Mouse (Mus musculus) limb, embryonic 13.5 days (tissue): ENCODE results near the gene Irs2. TPM values are rescaled to one million over a fixed set of nuclear protein-coding genes. Genes with fewer than 3 reads are reported as not detected.

ENCODE experiments used
- ATAC-seq: fragments of 200-750 bp; cut with Nextera tagmentation; 2 replicates; pipeline ENCODE4 v1.8.0; 2017; ENCODE audit warnings: low read depth, moderate number of reproducible peaks, moderate TSS enrichment; ENCODE audit not compliant: low FRiP score
- H3K27ac ChIP-seq: fragments of 300-500 bp; sonication (generic); 2 replicates; pipeline ENCODE4 v1.5.1; 2015; ENCODE audit warnings: inconsistent platforms, mild to moderate bottlenecking, moderate library complexity
- H3K27me3 ChIP-seq: fragments of 300-500 bp; sonication (generic); 2 replicates; pipeline ENCODE4 v1.6.1; 2015; ENCODE audit warnings: mild to moderate bottlenecking, inconsistent platforms
- H3K36me3 ChIP-seq: fragments of 300-500 bp; sonication (generic); 2 replicates; pipeline ENCODE4 v1.6.1; 2015; ENCODE audit warnings: inconsistent platforms, mild to moderate bottlenecking, moderate library complexity
- H3K4me1 ChIP-seq: fragments of 300-500 bp; sonication (generic); 2 replicates; pipeline ENCODE4 v1.6.1; 2015; ENCODE audit warnings: inconsistent platforms
- H3K4me2 ChIP-seq: fragments of 300-500 bp; sonication (generic); replicated peaks from 2 replicates; pipeline ENCODE4 v1.6.1; 2015; ENCODE audit warnings: inconsistent platforms, mild to moderate bottlenecking, moderate library complexity
- H3K4me3 ChIP-seq: fragments of 300-500 bp; sonication (generic); 2 replicates; pipeline ENCODE4 v1.5.1; 2015; ENCODE audit warnings: moderate library complexity, mild to moderate bottlenecking, inconsistent platforms
- H3K9ac ChIP-seq: fragments of 300-500 bp; sonication (generic); 2 replicates; pipeline ENCODE4 v1.6.1; 2015; ENCODE audit warnings: mild to moderate bottlenecking, inconsistent platforms
- H3K9me3 ChIP-seq: fragments of 300-500 bp; sonication (generic); 2 replicates; pipeline ENCODE4 v1.6.1; 2016; ENCODE audit warnings: inconsistent platforms
- WGBS: fragments of 180-500 bp; shearing (Covaris S2); methylation state at CpG from one replicate; pipeline ENCODE4 v1.1.7; 2015; 5-methylcytosine and 5-hydroxymethylcytosine counted together
- polyA plus RNA-seq: library from polyadenylated mRNA; unstranded; fragments of >200 nt; fragmentation: Nextera tagmentation; extraction: Ambion mirVana; gene quantifications from 2 replicates; pipeline ENCODE4 v1.2.1, GENCODE M21; 2015

Irs2 gene
- polyA plus RNA-seq, 1 experiment from 2014 or later = 7.9 TPM

DNA sequence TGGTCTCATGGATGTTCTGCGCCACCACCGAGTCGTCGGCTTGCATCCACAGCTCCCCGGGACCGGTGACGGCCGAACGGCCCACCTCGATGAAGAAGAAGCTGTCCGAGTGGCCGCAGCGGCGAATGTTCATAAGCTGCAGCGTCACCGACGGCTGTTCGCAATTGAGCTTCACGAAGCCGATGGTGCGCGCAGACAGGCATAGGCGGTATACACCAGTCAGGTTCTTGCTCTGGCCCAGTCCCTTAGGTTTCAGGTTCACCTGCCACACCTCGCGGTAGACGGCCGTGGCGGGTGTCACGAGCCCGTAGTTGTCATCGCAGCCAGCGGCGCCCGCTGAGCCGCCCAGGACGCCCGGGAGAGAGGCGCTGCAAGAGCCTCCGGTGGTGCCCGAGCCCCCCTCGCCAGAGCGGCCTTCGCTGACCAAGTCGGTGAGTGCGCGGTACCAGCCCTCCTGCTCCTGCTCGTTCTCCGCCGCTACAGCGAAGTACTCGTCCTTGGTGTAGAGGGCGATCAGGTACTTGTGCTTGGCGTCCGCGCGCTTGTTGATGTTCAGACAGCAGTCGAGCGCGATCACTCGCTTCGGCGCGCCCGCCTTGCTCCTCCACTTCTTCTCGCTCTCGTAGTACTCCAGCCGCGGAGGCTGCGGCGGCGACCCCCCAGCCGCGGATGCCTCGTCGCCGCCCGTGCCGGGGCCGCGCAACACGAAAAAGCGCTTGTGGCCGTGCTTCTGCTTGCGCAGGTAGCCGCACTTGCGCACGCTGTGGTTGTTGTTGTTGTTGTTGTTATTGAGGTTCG is 478 bp downstream of the Irs2 start:
- Histone ChIP-seq H3K4me3 (peak overlapping the region; percentile 86), H3K9ac (peak overlapping the region; percentile 92), H3K4me1 (peaks cover 58% of the 10 kb centered on the region), H3K9me3 (no peaks in the 10 kb centered on the region), H3K36me3 (peaks cover 27% of the 10 kb centered on the region), H3K27ac (peak overlapping the region; percentile 95), H3K4me2 (peak overlapping the region; percentile 98), H3K27me3 (no peaks in the 10 kb centered on the region)
- ATAC-seq = no peak
- WGBS = under 1% methylated on average over 86 of the region's 88 CpGs

DNA sequence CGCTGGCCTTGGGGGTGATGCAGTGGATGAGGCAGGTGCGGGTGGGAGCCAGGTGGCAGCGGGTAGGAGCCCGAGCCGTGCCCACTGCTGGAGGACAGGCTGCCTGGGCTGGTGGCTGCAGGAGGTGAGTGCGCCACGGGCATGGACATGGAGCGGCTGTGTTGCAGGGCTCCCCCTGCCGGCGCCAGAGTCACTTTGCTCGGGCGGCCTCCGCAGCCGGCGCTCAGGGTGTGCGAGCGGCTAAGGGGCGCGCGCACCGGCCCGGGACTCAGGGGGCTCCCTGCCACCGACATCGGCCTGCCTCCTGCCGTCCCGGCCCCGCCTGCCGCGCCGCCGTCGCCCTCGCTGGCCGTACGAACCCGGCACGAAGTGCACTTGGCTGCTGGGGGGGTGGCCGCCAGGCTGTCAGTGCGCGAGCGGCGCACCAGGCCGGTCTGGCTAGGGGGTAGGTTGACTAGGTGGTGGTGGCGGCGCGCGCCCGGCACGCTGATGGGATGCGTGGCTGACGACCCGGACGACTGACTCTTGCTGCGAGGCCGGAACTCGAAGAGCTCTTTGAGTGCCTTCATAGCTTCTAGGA is 1.2 kb downstream of the Irs2 start:
- Histone ChIP-seq H3K4me3 (peak overlapping the region; percentile 86), H3K36me3 (peaks cover 27% of the 10 kb centered on the region), H3K9me3 (no peaks in the 10 kb centered on the region), H3K9ac (peak overlapping the region; percentile 92), H3K27ac (peak overlapping the region; percentile 95), H3K4me1 (peaks cover 64% of the 10 kb centered on the region), H3K4me2 (peak overlapping the region; percentile 98), H3K27me3 (no peaks in the 10 kb centered on the region)
- under 1% methylated on average over 53 of the region's 56 CpGs for WGBS
- ATAC-seq = peak; percentile 37

DNA sequence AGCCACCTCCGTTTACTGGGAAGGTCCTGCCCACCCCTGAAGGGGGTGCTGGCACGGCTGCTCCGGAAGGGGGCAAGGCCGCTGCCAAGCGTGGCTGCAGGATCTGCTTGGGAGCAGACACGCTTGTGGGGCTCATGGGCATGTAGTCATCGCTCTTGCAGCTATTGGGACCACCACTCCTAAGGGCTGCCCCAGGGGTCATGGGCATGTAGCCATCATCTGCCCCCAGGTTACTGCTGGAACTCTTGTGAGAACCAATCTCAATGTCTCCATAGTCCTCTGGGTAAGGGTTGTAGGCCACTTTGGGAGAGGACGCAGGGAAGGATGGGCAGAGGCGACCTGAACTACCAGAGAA is 2.0 kb downstream of the Irs2 start:
- Histone ChIP-seq H3K9me3 (no peaks in the 10 kb centered on the region), H3K27me3 (no peaks in the 10 kb centered on the region), H3K4me1 (peaks cover 73% of the 10 kb centered on the region), H3K4me2 (peak overlapping the region; percentile 98), H3K9ac (peak overlapping the region; percentile 92), H3K27ac (no peak overlapping the region), H3K36me3 (peaks cover 27% of the 10 kb centered on the region), H3K4me3 (peak overlapping the region; percentile 86)
- WGBS = 88% methylated on average over 9 of the region's 9 CpGs
- ATAC-seq = no peak

DNA sequence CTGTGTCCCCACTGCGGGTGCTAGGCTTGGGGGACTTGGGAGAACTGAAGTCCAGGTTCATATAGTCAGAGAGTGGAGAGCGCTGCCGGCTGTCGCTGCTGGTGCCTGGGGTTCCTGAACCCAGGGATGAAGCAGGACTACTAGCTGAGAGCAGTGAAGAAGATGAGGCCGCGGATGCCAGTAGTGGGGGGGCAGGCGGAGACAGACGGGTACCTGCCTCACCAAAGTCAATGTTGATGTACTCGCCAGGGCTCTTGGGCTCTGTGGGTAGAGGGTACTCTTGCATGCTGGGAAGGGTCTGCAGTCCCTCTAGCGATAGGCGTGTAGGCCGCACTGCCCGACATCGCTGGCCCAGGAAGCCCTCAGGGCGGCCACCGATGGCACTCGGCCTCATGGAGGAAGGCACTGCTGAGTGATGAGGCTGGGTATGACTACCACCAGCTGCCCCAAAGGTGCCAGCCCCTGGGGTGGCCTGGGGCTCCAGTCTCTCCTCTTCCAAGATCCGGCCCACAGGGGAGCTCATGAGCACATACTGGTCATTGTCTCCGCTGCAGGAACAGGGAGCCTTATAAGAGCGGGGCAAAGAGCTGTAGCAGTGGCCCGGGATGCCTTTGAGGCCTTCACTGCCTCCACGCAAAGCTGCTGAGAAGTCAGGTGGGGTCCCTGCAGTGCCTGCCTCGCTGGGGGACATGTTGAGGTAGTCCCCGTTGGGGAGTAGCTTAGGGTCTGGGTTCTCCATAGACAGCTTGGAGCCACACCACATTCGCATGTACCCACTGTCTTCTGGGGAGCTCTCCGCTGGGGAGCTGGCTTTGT is 2.6 kb downstream of the Irs2 start:
- H3K9me3 ChIP-seq = no peaks in the 10 kb centered on the region
- WGBS = 86% methylated on average over 26 of the region's 26 CpGs
- ATAC-seq = no peak
- peaks cover 27% of the 10 kb centered on the region for H3K36me3 ChIP-seq
- H3K4me2 ChIP-seq = peak overlapping the region; percentile 98
- H3K27me3 ChIP-seq = no peaks in the 10 kb centered on the region
- H3K4me3 ChIP-seq = peak overlapping the region; percentile 86
- peak overlapping the region; percentile 92 for H3K9ac ChIP-seq
- no peak overlapping the region for H3K27ac ChIP-seq
- H3K4me1 ChIP-seq = peaks cover 73% of the 10 kb centered on the region

DNA sequence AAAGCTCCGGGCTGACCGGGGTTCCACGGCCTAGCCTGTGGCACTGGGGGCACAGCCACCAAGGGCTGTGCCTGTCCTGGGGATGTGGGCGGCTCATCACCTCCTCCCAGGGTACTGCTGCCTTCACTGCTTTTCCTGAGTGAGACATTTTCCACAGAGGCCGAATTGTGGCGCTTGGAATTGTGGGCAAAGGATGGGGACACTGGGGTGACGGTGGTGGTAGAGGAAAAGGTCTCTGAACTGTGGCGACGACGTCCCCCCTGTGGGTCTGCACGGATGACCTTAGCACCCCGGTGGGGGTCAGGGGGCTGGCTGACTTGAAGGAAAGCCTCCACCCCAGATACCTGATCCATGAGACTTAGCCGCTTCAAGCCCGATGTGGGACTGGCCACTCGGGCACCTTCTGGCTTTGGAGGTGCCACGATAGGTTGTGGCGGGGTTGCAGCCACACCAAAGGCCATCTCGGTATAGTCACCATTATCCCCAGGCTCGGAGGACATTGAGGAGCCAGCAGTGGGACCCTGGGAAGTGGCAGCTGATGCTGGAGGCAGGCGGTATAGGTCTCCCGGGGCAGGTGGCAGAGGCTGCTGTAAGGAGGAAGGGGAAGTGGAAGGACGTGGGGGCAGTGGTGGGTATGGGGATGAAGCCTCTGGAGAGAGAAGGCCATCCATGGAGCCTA is 3.3 kb downstream of the Irs2 start:
- Histone ChIP-seq H3K4me2 (peak overlapping the region; percentile 98), H3K4me1 (peaks cover 73% of the 10 kb centered on the region), H3K27ac (peak overlapping the region; percentile 56; the same call in 1 of the 2 replicates), H3K4me3 (peak overlapping the region; percentile 86), H3K36me3 (peaks cover 27% of the 10 kb centered on the region), H3K9me3 (no peaks in the 10 kb centered on the region), H3K9ac (peak overlapping the region; percentile 92), H3K27me3 (no peaks in the 10 kb centered on the region)
- 78% methylated on average over 22 of the region's 22 CpGs for WGBS
- ATAC-seq = no peak

DNA sequence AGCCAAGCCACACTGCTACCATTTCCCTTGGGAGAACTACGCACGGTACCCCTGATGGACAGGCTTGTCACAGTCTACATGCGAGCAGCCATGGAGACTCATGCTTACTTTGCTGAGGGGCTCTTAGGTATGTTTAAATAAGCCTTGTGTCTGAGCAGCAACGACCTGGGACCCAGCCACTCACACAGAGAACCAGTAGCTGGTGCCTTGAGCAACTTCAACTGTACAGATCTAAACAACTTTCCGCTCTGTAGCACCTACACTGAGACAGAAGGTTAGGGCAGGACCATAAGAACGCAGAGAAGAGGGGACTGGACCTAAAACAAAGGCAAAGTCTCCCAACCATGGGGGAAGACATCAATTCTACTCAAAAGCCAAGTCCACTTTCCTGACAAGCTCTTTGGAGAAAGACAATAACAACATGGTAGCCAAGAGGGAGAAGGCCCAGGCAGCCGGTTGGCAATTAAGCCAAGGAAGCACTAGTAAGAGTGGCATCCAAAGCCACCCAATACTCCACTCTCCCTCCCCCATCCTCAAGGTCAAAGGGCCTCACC is 4.3 kb downstream of the Irs2 start:
- H3K36me3 ChIP-seq = peaks cover 27% of the 10 kb centered on the region
- WGBS = 45% methylated on average over 7 of the region's 7 CpGs
- H3K4me2 ChIP-seq = peak overlapping the region; percentile 98
- ATAC-seq = no peak
- H3K9me3 ChIP-seq = no peaks in the 10 kb centered on the region
- peaks cover 77% of the 10 kb centered on the region for H3K4me1 ChIP-seq
- no peaks in the 10 kb centered on the region for H3K27me3 ChIP-seq
- peak overlapping the region; percentile 56; the same call in 1 of the 2 replicates for H3K27ac ChIP-seq
- peak overlapping the region; percentile 86 for H3K4me3 ChIP-seq
- H3K9ac ChIP-seq = peak overlapping the region; percentile 92

DNA sequence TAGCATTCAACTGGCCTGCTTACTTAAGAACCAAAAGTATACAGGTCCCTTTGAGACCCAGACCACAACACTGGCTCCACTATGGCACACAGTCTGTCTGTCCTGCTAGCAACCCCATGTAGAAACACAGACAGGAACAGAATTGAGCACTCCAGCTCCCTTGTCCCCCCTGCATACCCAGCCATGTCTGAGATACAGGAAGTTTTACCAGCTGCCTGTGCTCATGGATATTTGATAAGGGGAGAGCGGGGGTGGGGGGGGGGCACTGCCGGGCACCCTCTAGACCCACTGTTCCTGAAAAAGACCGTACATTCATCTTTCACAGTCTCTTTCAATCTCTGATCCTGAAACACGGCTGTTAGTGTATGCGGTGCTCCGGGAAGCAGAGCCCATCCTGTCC is 5.0 kb downstream of the Irs2 start:
- Histone ChIP-seq H3K4me3 (peak overlapping the region; percentile 86), H3K27me3 (no peaks in the 10 kb centered on the region), H3K4me2 (peak overlapping the region; percentile 98), H3K27ac (peak overlapping the region; percentile 39; the same call in 1 of the 2 replicates), H3K9me3 (no peaks in the 10 kb centered on the region), H3K9ac (peak overlapping the region; percentile 92), H3K4me1 (peaks cover 82% of the 10 kb centered on the region), H3K36me3 (peaks cover 32% of the 10 kb centered on the region)
- no peak for ATAC-seq
- 53% methylated on average over 6 of the region's 6 CpGs for WGBS

DNA sequence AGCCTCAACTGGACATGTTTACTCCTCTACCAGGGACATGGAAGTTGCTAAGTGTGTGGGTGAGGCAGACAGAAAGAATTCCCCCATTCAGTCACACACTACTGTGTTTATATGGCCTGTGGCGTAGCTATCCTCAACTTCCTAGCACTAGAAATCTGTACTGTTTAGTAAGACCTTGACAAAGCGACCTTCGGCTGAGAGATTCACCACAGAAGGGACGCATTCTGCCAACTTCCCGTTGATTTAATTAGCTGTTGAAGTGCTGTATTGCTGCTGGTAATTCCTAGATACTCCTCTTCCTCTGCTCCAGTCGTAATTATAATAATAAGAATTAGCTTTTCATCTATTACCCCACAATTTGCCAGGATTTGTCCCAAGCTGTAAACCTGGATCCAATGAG is 5.4 kb downstream of the Irs2 start:
- H3K27ac ChIP-seq = peak overlapping the region; percentile 39; the same call in 1 of the 2 replicates
- no peak for ATAC-seq
- no peaks in the 10 kb centered on the region for H3K27me3 ChIP-seq
- H3K36me3 ChIP-seq = peaks cover 35% of the 10 kb centered on the region
- H3K9me3 ChIP-seq = no peaks in the 10 kb centered on the region
- peak overlapping the region; percentile 86 for H3K4me3 ChIP-seq
- peaks cover 85% of the 10 kb centered on the region for H3K4me1 ChIP-seq
- 29% methylated on average over 6 of the region's 6 CpGs for WGBS
- peak overlapping the region; percentile 98 for H3K4me2 ChIP-seq
- peak overlapping the region; percentile 92 for H3K9ac ChIP-seq

DNA sequence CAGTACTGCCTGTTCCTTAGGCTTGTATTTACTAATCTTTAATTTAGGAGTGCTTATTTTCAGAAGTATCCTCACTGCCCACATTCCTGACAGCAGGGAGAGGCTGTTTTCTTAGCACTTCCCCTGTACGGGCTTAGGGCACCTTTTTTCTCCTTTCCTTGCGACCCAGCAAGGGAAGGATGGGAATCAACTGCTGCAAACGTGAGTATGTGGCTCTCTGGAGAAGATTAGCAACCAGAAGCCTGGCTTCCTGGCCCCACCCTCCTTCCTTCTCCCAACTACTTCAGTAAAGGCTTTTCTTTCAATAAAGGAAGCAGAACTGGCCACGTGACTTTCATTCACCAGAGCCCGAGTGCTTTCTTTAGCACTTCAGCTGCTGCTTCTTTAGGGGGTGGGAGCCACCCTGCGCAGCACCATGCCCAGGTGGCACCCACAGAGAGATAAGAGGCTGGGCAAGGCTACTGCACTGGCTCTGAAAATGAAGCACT is 7.2 kb downstream of the Irs2 start:
- Histone ChIP-seq H3K9me3 (no peaks in the 10 kb centered on the region), H3K4me3 (peak overlapping the region; percentile 86), H3K9ac (peak overlapping the region; percentile 92), H3K27me3 (no peaks in the 10 kb centered on the region), H3K36me3 (peaks cover 43% of the 10 kb centered on the region), H3K4me2 (peak overlapping the region; percentile 98), H3K27ac (peak overlapping the region; percentile 63; the same call in 1 of the 2 replicates), H3K4me1 (peaks cover 88% of the 10 kb centered on the region)
- 4% methylated on average over 6 of the region's 6 CpGs for WGBS
- ATAC-seq = no peak

DNA sequence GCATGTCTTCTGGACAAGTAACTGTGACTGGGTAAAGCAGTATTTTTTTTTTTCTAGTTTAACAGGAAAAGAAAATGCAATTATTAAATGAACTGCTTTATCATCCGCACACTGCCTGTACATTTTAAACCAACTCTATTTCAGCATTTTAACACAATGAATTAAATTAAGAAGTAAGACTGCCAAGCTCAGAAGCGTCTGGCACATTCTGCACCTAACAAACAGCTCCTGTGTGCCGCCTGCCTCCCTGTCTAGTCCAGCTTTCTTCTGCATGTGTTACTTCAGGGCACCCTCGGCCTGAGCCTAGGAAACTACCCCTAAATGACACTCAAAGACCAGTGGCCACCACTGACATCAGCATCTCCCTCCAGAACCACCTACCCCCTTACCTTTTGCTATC is 8.7 kb downstream of the Irs2 start:
- H3K36me3 ChIP-seq = peaks cover 39% of the 10 kb centered on the region
- peaks cover 82% of the 10 kb centered on the region for H3K4me1 ChIP-seq
- ATAC-seq = no peak
- 0 out of 2 replicates have a peak overlapping the region, but pooled peaks have one; percentile 4 for H3K9ac ChIP-seq
- 64% methylated on average over 4 of the region's 4 CpGs for WGBS
- no peaks in the 10 kb centered on the region for H3K9me3 ChIP-seq
- H3K4me3 ChIP-seq = peak overlapping the region; percentile 86
- H3K27ac ChIP-seq = no peak overlapping the region
- H3K27me3 ChIP-seq = no peaks in the 10 kb centered on the region
- peak overlapping the region; percentile 98 for H3K4me2 ChIP-seq

DNA sequence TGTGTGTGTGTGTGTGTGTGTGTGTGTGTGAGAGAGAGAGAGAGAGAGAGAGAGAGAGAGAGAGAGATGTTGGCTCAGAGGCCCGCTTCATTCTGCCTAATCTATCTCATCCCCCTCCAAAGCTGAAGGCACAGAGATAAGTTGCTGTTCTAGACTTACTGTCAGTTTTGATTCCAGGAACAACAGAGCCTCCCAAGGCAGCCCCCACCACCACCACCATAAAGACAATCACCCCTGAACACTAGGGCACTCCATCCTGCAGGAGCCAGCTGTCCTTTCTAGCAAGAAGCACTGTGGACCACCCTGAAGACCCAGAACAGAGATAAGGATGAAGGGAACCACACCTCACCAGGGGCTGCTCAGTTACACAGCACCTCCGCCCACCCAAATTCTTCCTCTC is 12.0 kb downstream of the Irs2 start:
- Histone ChIP-seq H3K27ac (no peak overlapping the region), H3K4me2 (no peak overlapping the region), H3K27me3 (no peaks in the 10 kb centered on the region), H3K4me1 (peaks cover 68% of the 10 kb centered on the region), H3K36me3 (peaks cover 51% of the 10 kb centered on the region), H3K9me3 (no peaks in the 10 kb centered on the region), H3K9ac (no peak overlapping the region), H3K4me3 (no peak overlapping the region)
- 76% methylated on average over 2 of the region's 2 CpGs for WGBS
- ATAC-seq = no peak
